Mouse (Mus musculus) megakaryocyte, embryonic 14.5 days (primary cell): ENCODE measurements around the gene Ppp3r1.

Experiments used
- FLI1 ChIP-seq: IDR thresholded peaks from 2 replicates; pipeline ENCODE4 v1.6.1; 2012; ENCODE audit warnings: low read length, inconsistent platforms, mixed read lengths
- GATA1 ChIP-seq: IDR thresholded peaks from 3 replicates; pipeline ENCODE4 v1.6.1; 2012; ENCODE audit warnings: mixed read lengths, low read length, inconsistent platforms, borderline replicate concordance

GRCm38 (mm10) chr11:17166627-17167026 lies 7.6 kb downstream of the Ppp3r1 start:
- TF ChIP-seq FLI1 (no peak), GATA1 (no peak)
